Mouse (Mus musculus): ENCODE data around the gene Ces1b. TPM values are rescaled to one million over a fixed set of nuclear protein-coding genes. Genes with fewer than 3 reads are reported as not detected.

Gene Ces1b
- polyA plus RNA-seq, 1 experiment from 2014 or later: not detected

GRCm38 (mm10) chr8:93048092-93048491, 31.7 kb downstream of the Ces1b start, which contains the start of gene Ces1a:
Gene Ces1a, minus strand, starts transcription at chr8:93048192.
- WGBS: 87% methylated on average over 3 of the region's 3 CpGs

GRCm38 (mm10) chr8:93043083-93043482, 36.7 kb downstream of the Ces1b start:
- no peaks in the 10 kb centered on the region for H3K27me3 ChIP-seq
- H3K9me3 ChIP-seq: no peaks in the 10 kb centered on the region
- H3K4me3 ChIP-seq: no peak overlapping the region
- no peak overlapping the region for H3K9ac ChIP-seq (replicated peaks)
- no peak overlapping the region for H3K4me2 ChIP-seq (replicated peaks)
- no peak for ATAC-seq (replicated peaks)
- H3K36me3 ChIP-seq: no peaks in the 10 kb centered on the region
- H3K27ac ChIP-seq (replicated peaks): no peak overlapping the region
- no peaks in the 10 kb centered on the region for H3K4me1 ChIP-seq
- WGBS: 52% methylated on average over 1 of the region's 1 CpGs

More at GRCm38 (mm10) chr8:93048092-93048491, 31.7 kb downstream of the Ces1b start, which contains the start of gene Ces1a:
- no peak within 1 kb of the TSS for H3K9ac ChIP-seq (replicated peaks)
- no peaks in the 10 kb centered on the region for H3K4me1 ChIP-seq
- H3K27ac ChIP-seq (replicated peaks): no peak within 1 kb of the TSS
- no peaks in the 10 kb centered on the region for H3K9me3 ChIP-seq
- no peaks in the 10 kb centered on the region for H3K36me3 ChIP-seq
- H3K4me3 ChIP-seq: no peak within 1 kb of the TSS
- no peak within 1 kb of the TSS for H3K4me2 ChIP-seq (replicated peaks)
- H3K27me3 ChIP-seq: no peaks in the 10 kb centered on the region
- no peak for ATAC-seq (replicated peaks)

GRCm38 (mm10) chr8:93040776-93041567, 38.8 kb downstream of the Ces1b start:
- Histone ChIP-seq H3K27me3 (no peaks in the 10 kb centered on the region), H3K36me3 (no peaks in the 10 kb centered on the region), H3K9me3 (no peaks in the 10 kb centered on the region), H3K4me2 (replicated peaks) (no peak overlapping the region), H3K9ac (replicated peaks) (no peak overlapping the region), H3K4me1 (no peaks in the 10 kb centered on the region), H3K27ac (replicated peaks) (no peak overlapping the region), H3K4me3 (no peak overlapping the region)
- WGBS: 92% methylated on average over 4 of the region's 4 CpGs
- ATAC-seq (replicated peaks): no peak

- WGBS: 72% methylated on average over 2 of the region's 2 CpGs
- no peaks in the 10 kb centered on the region for H3K27me3 ChIP-seq
- H3K4me1 ChIP-seq: no peaks in the 10 kb centered on the region
- no peak overlapping the region for H3K27ac ChIP-seq (replicated peaks)
- H3K4me2 ChIP-seq (replicated peaks): no peak overlapping the region
- H3K36me3 ChIP-seq: no peaks in the 10 kb centered on the region
- no peaks in the 10 kb centered on the region for H3K9me3 ChIP-seq
- ATAC-seq (replicated peaks): no peak
- no peak overlapping the region for H3K9ac ChIP-seq (replicated peaks)
- H3K4me3 ChIP-seq: no peak overlapping the region
Observed at GRCm38 (mm10) chr8:93040256-93040655, 39.6 kb downstream of the Ces1b start.

- Histone ChIP-seq H3K9me3 (no peaks in the 10 kb centered on the region), H3K4me2 (replicated peaks) (no peak overlapping the region), H3K4me1 (no peaks in the 10 kb centered on the region), H3K27me3 (no peaks in the 10 kb centered on the region), H3K4me3 (no peak overlapping the region), H3K36me3 (no peaks in the 10 kb centered on the region), H3K27ac (replicated peaks) (no peak overlapping the region), H3K9ac (replicated peaks) (no peak overlapping the region)
- WGBS: 2% methylated on average over 2 of the region's 2 CpGs
- ATAC-seq (replicated peaks): no peak
Observed at GRCm38 (mm10) chr8:93038831-93039230, 41.0 kb downstream of the Ces1b start.

GRCm38 (mm10) chr8:93030664-93031063, 49.2 kb downstream of the Ces1b start:
- H3K4me1 ChIP-seq: no peaks in the 10 kb centered on the region
- H3K4me2 ChIP-seq (replicated peaks): no peak overlapping the region
- no peak overlapping the region for H3K4me3 ChIP-seq
- no peaks in the 10 kb centered on the region for H3K36me3 ChIP-seq
- 73% methylated on average over 2 of the region's 2 CpGs for WGBS
- H3K27ac ChIP-seq (replicated peaks): no peak overlapping the region
- no peak for ATAC-seq (replicated peaks)
- H3K27me3 ChIP-seq: no peaks in the 10 kb centered on the region
- no peaks in the 10 kb centered on the region for H3K9me3 ChIP-seq
- H3K9ac ChIP-seq (replicated peaks): no peak overlapping the region

GRCm38 (mm10) chr8:93021738-93022137, 58.1 kb downstream of the Ces1b start:
- no peaks in the 10 kb centered on the region for H3K27me3 ChIP-seq
- no peaks in the 10 kb centered on the region for H3K4me1 ChIP-seq
- no peak overlapping the region for H3K4me3 ChIP-seq
- ATAC-seq (replicated peaks): no peak
- no peak overlapping the region for H3K9ac ChIP-seq (replicated peaks)
- H3K9me3 ChIP-seq: no peaks in the 10 kb centered on the region
- no peak overlapping the region for H3K4me2 ChIP-seq (replicated peaks)
- WGBS: 65% methylated on average over 5 of the region's 5 CpGs
- no peak overlapping the region for H3K27ac ChIP-seq (replicated peaks)
- H3K36me3 ChIP-seq: no peaks in the 10 kb centered on the region

- Histone ChIP-seq H3K27ac (replicated peaks) (no peak overlapping the region), H3K27me3 (no peaks in the 10 kb centered on the region), H3K9ac (replicated peaks) (no peak overlapping the region), H3K36me3 (no peaks in the 10 kb centered on the region), H3K4me1 (no peaks in the 10 kb centered on the region), H3K4me2 (replicated peaks) (no peak overlapping the region), H3K4me3 (no peak overlapping the region), H3K9me3 (no peaks in the 10 kb centered on the region)
- ATAC-seq (replicated peaks): no peak
- WGBS: 90% methylated on average over 4 of the region's 4 CpGs
Observed at GRCm38 (mm10) chr8:93014300-93014699, 65.5 kb downstream of the Ces1b start.

GRCm38 (mm10) chr8:93012226-93012625, 67.6 kb downstream of the Ces1b start:
- no peaks in the 10 kb centered on the region for H3K4me1 ChIP-seq
- H3K9me3 ChIP-seq: no peaks in the 10 kb centered on the region
- no peak overlapping the region for H3K4me2 ChIP-seq (replicated peaks)
- ATAC-seq (replicated peaks): no peak
- H3K27me3 ChIP-seq: no peaks in the 10 kb centered on the region
- WGBS: 79% methylated on average over 6 of the region's 6 CpGs
- H3K36me3 ChIP-seq: no peaks in the 10 kb centered on the region
- H3K4me3 ChIP-seq: no peak overlapping the region
- no peak overlapping the region for H3K27ac ChIP-seq (replicated peaks)
- no peak overlapping the region for H3K9ac ChIP-seq (replicated peaks)

GRCm38 (mm10) chr8:93011439-93011838, 68.4 kb downstream of the Ces1b start:
- 11% methylated on average over 9 of the region's 9 CpGs for WGBS
- H3K27ac ChIP-seq (replicated peaks): no peak overlapping the region

GRCm38 (mm10) chr8:93010286-93010685, 69.5 kb downstream of the Ces1b start:
- H3K9me3 ChIP-seq: no peaks in the 10 kb centered on the region
- H3K27ac ChIP-seq (replicated peaks): no peak overlapping the region
- H3K4me2 ChIP-seq (replicated peaks): no peak overlapping the region
- H3K9ac ChIP-seq (replicated peaks): no peak overlapping the region
- no peak for ATAC-seq (replicated peaks)
- H3K4me3 ChIP-seq: no peak overlapping the region
- no peaks in the 10 kb centered on the region for H3K27me3 ChIP-seq
- no peaks in the 10 kb centered on the region for H3K36me3 ChIP-seq
- 34% methylated on average over 5 of the region's 5 CpGs for WGBS
- no peaks in the 10 kb centered on the region for H3K4me1 ChIP-seq

More at GRCm38 (mm10) chr8:93011439-93011838, 68.4 kb downstream of the Ces1b start:
- H3K4me3 ChIP-seq: no peak overlapping the region
- H3K36me3 ChIP-seq: no peaks in the 10 kb centered on the region
- peak; percentile 87 for ATAC-seq (replicated peaks)
- H3K4me2 ChIP-seq (replicated peaks): no peak overlapping the region
- H3K9ac ChIP-seq (replicated peaks): no peak overlapping the region
- no peaks in the 10 kb centered on the region for H3K4me1 ChIP-seq
- no peaks in the 10 kb centered on the region for H3K9me3 ChIP-seq
- H3K27me3 ChIP-seq: no peaks in the 10 kb centered on the region
